Mouse (Mus musculus) liver, adult (tissue): ENCODE data around the gene Mylk.
A peak's percentile ranks its signal among the peaks of the same experiment; 100 is the strongest.

ENCODE experiments used
- GATA4 ChIP-seq: IDR thresholded peaks from 2 replicates; pipeline ENCODE4 v1.6.1; 2014; ENCODE audit warnings: mild to moderate bottlenecking, low read length; ENCODE audit not compliant: insufficient replicate concordance

Mylk gene

GRCm38 (mm10) chr16:34813570-34813969, 68.6 kb downstream of the Mylk start:
- no peak for TF ChIP-seq GATA4

GRCm38 (mm10) chr16:34814612-34815011, 69.6 kb downstream of the Mylk start:
- peak; percentile 84 for TF ChIP-seq GATA4

DNA sequence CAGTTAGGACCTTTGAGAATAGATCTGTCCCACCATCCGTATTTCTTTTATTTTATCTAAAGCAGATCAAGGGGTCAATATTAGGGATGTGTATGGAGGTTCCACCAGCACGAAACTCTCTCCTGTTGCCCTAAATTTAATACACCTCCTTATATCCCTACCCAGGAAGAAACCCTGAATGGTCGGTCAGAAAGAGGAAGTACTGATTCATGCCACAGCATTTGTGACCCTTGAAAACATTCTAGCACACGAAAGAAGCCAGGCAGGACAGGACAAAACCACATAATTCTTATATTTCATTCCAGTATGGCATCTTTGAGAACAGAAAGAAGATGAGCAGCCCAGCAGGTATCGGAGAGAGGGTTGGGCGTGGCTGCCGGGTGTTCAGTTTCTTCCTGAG, 71.5 kb downstream of the Mylk start:
- no peak for TF ChIP-seq GATA4

DNA sequence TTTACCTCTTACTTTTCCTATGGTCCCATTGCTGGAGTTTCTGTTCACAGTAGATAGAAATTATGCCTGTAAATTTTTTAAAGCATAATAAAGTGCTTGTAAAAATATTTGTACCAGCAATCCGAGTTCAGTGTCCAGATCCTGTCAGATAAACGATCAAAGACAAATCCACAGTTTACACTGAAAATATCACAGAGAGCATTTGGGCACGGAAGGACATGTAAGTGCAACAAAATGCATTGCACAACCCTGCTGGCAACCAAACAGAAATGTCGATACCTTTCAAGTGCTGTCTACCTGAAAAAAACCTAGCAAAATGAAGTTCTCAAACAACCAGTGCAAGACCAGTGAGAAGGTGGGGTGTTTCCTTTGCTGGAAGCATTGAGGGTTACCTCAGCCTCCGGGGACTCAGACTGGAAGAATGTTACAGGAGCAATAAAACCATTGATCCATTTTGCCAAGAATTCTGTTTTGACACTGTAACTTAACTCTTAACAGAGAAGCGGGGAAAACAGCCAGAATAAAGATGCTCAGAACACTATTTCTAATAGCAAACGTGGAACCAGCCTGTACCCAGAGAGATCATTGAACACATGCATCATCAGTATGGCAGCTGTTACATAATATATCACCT, 80.2 kb downstream of the Mylk start:
- peak; percentile 93 for TF ChIP-seq GATA4

GRCm38 (mm10) chr16:34834477-34834876, 89.5 kb downstream of the Mylk start:
- no peak for TF ChIP-seq GATA4

DNA sequence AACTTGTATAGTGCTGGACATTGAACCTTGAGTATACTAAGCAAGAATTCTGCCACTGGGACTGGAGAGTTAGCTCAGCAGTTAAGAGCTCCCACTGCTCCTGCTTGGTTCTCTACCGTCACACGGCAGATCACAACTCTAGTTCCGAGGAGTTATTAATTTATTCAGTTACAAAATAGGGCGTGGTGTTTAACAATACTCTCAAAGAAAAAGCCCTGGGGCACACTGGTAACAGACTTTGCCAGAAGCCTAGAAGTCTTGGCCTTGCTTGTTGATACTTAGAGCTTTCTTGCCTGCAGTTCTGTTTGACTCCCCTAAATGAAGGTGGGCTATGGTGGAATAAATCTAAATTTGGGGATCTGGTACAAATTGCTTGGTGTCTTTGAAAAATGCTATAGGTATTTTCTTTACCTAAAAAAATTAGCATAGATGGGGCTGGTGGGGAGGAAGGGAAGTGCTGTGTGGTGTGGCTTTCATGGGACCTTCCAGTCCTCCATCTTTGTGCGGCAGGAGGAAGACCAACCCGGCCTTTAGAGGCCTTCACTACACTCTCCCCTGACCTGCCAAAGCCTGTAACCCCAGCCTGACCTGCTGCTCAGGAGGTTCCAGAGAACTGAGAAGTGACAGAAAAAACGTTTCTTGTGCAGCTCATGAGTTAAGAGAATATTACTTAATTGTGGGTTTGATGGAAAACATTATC, 94.1 kb downstream of the Mylk start:
- no peak for TF ChIP-seq GATA4

- no peak for TF ChIP-seq GATA4
Observed at GRCm38 (mm10) chr16:34839704-34840331, 94.8 kb downstream of the Mylk start.

GRCm38 (mm10) chr16:34844783-34845182, 99.8 kb downstream of the Mylk start:
- TF ChIP-seq GATA4 = no peak

DNA sequence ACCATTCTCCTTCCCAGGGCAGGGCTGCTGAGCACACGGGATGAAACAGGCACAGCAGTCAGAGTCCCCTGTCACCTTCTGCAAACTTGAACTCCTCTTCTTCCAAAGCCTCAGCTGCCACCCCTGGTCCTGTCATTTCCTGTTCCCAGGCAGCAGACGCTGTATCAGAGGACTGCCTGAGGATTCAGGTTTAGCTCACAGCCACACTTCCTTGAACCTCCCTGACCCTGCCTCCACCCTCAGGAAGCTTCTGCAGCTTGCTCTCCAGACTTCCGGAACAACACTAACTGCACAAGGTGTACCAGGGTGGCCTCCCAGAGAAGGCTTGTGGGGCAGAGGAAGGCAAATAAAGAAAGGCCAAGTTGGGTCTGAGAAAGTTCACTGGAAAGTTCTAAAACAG, 102.6 kb downstream of the Mylk start:
- no peak for TF ChIP-seq GATA4

DNA sequence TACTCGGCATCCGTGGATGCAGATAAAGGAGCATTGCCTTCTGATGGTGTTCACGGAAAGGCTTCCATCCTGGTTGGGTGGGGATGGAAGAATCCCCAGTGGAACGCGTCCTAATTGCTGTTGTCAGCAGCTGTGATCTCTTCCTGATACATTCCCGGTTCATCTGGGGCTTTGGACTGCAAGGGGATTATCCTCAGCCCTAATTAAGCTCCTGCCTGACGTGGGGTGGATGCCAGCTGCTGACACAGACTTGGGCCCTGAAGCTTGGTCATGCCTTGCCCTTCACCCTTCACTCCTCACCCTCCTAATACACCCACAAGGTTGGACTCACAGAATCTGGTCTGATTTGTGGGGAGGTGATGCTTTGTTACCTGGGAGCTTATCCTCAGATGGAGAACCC, 109.1 kb downstream of the Mylk start:
- no peak for TF ChIP-seq GATA4

DNA sequence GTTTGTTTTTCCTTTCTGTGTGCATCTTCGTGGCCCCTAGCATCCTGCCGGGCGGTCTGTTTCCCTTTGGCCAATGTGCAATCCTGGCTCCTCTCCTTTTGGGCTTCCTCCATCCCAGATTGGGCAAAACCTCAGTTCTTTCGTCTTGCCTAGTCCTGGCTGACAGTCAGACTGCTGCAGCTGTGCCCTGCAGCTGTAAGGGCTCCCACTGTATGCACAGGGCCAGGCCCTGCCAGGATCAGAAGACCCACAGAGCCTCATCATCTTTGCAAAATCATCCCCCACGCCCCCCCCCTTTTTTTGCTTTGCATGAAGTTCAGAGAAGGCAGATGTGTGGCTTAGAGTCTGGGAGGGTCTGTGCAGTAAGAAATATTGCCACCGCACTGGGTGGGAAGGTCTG, 110.1 kb downstream of the Mylk start:
- TF ChIP-seq GATA4 = no peak

DNA sequence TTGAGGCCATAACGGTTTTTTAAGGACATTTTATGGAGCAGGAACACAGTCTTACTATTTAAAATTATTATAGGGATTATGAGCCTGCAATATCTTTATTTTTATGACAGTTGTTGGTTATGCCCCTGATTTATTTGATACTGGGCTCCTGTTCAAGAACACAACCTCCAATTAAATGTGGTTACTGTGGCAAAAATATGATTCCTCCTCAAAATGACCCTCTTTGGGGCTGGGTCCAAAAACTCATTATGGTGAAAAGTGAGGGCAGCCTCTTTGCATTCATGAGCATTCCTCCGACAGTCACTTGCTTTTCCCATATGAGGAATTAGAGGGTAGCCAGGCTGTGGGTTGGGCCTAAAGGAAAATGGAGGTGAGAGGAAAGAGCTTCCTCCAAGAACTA, 110.7 kb downstream of the Mylk start:
- no peak for TF ChIP-seq GATA4

- TF ChIP-seq GATA4 = no peak
Observed at GRCm38 (mm10) chr16:34857631-34858030, 112.6 kb downstream of the Mylk start.

- no peak for TF ChIP-seq GATA4
Observed at GRCm38 (mm10) chr16:34860761-34861160, 115.8 kb downstream of the Mylk start.

- peak; percentile 55 for TF ChIP-seq GATA4
Observed at GRCm38 (mm10) chr16:34861744-34862365, 116.8 kb downstream of the Mylk start.

DNA sequence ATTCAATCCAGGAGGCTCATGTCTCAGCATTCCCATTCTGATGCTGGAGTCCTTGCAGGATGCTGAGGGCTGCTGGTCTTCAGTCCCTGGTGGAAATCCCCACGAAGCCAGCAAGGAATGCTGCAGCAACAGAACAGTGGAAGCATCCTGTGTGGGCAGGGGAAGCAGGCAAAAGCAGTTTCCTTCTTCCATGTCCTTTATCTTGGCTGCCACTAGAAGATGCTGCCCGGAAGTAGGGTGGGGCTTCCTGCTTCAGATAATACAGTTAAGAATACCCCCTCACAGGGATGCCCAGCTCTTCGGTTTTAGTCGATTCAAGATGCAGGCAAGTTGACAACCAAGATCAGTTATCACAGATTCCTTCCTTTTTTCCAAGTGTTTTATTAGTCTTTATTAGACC, 120.4 kb downstream of the Mylk start:
- peak; percentile 83; the same call in 1 of the 2 replicates for TF ChIP-seq GATA4
